Mouse (Mus musculus) forebrain, embryonic 10.5 days (tissue): ENCODE measurements around the gene 4430402I18Rik. TPM values are rescaled to one million over a fixed set of nuclear protein-coding genes. Genes with fewer than 3 reads are reported as not detected.

ENCODE experiments used
- DNase-seq: peaks from one replicate; pipeline ENCODE4 v3.0.0-alpha.2; 2017; ENCODE audit warnings: low spot score; ENCODE audit errors: extremely low spot score
- H3K27ac ChIP-seq: fragments of 300-500 bp; sonication (generic); 2 replicates; pipeline ENCODE4 v1.5.1; 2016; ENCODE audit warnings: mild to moderate bottlenecking
- H3K27me3 ChIP-seq: fragments of 300-500 bp; sonication (generic); 2 replicates; pipeline ENCODE4 v1.6.1; 2016; ENCODE audit warnings: mild to moderate bottlenecking; ENCODE audit not compliant: poor library complexity, severe bottlenecking
- H3K36me3 ChIP-seq: fragments of 300-500 bp; sonication (generic); replicated peaks from 2 replicates; pipeline ENCODE4 v1.6.1; 2016; ENCODE audit warnings: mild to moderate bottlenecking, moderate library complexity
- H3K4me1 ChIP-seq: fragments of 300-500 bp; sonication (generic); 2 replicates; pipeline ENCODE4 v1.6.1; 2016
- H3K4me3 ChIP-seq: fragments of 300-500 bp; sonication (generic); 2 replicates; pipeline ENCODE4 v1.5.1; 2016; ENCODE audit warnings: mild to moderate bottlenecking, moderate library complexity
- H3K9me3 ChIP-seq: fragments of 300-500 bp; sonication (generic); 2 replicates; pipeline ENCODE4 v1.6.1; 2016; ENCODE audit warnings: mild to moderate bottlenecking, moderate library complexity
- WGBS: fragments of 180-500 bp; shearing (Covaris S2); methylation state at CpG from one replicate; pipeline ENCODE4 v1.1.7; 2016; 5-methylcytosine and 5-hydroxymethylcytosine counted together
- polyA plus RNA-seq: library from polyadenylated mRNA; unstranded; fragments of >200 nt; fragmentation: Nextera tagmentation; extraction: Ambion mirVana; gene quantifications from 2 replicates; pipeline ENCODE4 v1.2.1, GENCODE M21; 2016

4430402I18Rik gene
- polyA plus RNA-seq, 1 experiment from 2014 or later, result 0.46 TPM

DNA sequence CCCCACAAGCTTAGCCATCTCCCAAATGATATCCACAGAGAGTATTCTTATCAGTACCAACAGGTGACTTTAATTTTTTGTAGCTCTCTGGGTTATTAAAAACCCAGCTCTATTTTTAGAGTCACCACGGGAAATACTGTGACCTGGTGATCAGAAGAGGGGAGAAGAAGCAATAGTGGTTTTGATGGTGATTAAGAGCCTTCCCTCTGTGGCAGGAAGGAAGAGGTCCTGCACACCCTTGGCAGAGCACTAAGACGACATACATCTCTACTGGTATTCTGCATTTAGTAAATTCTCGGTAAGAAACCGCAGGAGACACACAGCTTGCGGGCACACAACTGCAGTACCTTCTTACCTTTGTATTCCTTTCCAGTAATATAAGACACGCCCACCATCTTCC is 53.0 kb downstream of the 4430402I18Rik start:
- H3K27me3 ChIP-seq, result no peaks in the 10 kb centered on the region
- WGBS, result 89% methylated on average over 6 of the region's 6 CpGs
- H3K9me3 ChIP-seq, result no peaks in the 10 kb centered on the region
- H3K36me3 ChIP-seq, result no peaks in the 10 kb centered on the region
- no peak for DNase-seq
- no peak overlapping the region for H3K27ac ChIP-seq
- no peak overlapping the region for H3K4me3 ChIP-seq
- peaks cover 16% of the 10 kb centered on the region for H3K4me1 ChIP-seq

DNA sequence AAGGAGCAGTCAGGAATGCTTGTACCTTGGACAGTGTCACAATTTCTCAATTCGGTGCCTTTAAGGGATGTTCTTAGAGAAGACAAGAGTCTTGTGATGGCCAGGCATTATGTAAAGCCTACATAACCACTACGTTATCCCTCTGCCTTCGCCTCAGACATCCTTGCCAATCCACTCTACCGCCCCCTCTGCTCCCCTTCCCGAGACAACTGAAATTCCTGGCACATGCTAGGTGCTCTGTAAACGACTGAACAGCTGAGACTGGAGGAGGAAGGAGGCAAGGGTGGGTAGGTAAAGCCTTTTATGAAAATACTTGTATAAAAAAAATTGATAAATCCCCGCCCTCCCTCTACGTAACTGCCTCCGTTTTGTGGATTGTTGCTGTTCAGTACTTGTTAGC is 58.9 kb downstream of the 4430402I18Rik start:
- no peaks in the 10 kb centered on the region for H3K36me3 ChIP-seq
- H3K4me3 ChIP-seq, result no peak overlapping the region
- no peak overlapping the region for H3K27ac ChIP-seq
- 81% methylated on average over 9 of the region's 9 CpGs for WGBS
- DNase-seq, result no peak
- H3K9me3 ChIP-seq, result no peaks in the 10 kb centered on the region
- H3K27me3 ChIP-seq, result no peaks in the 10 kb centered on the region
- H3K4me1 ChIP-seq, result peaks cover 23% of the 10 kb centered on the region

DNA sequence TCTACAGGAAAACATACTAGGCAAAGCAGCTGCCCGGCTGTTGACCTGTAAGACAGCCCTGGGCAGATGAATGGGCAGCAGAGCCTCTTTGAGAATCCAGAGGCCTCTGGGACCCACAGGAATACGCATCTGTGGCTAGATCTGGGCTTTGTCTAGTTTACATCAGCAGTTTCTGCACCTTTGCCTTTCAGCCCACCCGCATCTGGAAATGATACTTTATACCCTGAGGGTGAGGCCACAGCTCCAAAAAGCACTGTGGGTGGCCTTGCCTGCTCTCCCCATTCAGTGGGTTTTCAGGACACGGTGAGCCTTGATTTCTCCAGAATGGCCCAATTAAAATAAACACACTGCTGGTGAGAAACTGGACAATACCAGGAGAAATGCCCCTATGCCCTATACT is 59.4 kb downstream of the 4430402I18Rik start:
- Histone ChIP-seq H3K9me3 (no peaks in the 10 kb centered on the region), H3K4me1 (peaks cover 23% of the 10 kb centered on the region), H3K36me3 (no peaks in the 10 kb centered on the region), H3K27me3 (no peaks in the 10 kb centered on the region), H3K27ac (no peak overlapping the region), H3K4me3 (no peak overlapping the region)
- DNase-seq, result peak; percentile 23
- WGBS, result 49% methylated on average over 4 of the region's 4 CpGs

DNA sequence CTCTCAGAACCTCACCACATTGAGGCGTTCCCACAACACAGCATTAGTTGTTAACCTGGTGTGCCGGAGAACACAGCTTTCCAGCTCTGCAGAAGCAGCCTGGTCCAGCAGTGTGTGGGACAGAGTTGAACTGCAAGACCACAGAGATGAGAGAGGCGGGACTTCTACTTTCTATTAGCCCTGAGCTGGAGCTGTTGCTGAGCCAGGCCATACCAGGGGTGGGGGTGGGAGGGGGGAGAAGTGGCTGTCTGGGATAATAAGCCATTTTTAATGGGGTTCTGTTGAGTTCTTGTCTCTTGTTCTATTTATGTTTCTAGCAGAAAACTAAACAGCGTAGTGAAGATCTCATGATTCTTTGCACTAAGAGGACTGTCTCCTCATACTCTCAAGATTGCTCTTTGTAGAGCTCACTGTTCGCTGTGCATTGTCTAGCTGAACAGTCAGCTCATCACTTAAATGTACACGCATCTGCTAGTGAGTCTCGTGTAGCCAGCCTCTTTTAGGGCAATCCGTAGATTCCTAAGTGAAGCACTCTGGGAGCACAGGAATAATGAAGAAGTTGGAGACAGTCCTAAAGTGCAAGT is 64.0 kb downstream of the 4430402I18Rik start:
- Histone ChIP-seq H3K36me3 (no peaks in the 10 kb centered on the region), H3K27ac (no peak overlapping the region), H3K4me3 (no peak overlapping the region), H3K9me3 (no peaks in the 10 kb centered on the region), H3K4me1 (peaks cover 20% of the 10 kb centered on the region), H3K27me3 (no peaks in the 10 kb centered on the region)
- WGBS, result 90% methylated on average over 8 of the region's 8 CpGs
- DNase-seq, result no peak

DNA sequence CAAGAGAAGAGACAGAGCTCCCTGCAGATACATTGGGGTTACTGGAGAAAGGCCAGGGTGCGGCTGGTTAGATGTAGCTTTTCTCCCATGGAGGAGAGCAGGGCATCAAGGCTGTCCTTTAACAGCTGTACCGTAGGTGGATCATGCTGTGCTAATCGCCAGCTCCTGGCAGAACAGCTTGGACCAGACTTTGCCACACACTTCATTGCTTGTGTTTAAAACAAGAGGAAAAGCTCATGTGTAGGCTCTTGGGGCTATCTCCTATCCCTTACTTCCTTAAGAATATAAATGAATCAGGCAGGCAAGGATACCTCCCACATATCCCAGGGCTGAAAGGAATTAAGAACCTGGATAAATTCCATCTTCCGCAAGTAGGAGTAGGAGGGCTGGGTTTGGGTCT is 64.8 kb downstream of the 4430402I18Rik start:
- peaks cover 12% of the 10 kb centered on the region; the same call in 1 of the 2 replicates for H3K4me1 ChIP-seq

DNA sequence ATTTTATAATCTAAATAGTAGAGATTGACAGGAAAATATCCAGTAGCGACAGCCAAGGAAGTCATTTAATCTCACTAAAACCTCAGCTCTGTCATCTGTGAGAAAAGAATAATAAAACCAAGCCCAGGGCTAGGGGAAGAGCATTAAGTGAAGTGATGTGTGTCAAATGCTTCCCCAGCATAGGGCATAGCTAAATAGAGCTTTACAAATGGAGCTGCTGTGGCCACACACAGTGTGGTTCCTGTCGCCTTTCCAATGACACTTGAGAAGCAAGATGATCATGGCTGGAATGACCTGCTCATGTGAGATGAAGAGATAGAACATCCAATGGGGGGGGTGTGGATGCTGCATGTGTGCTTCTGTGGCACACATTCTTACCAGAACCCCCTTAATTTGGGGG is 65.5 kb downstream of the 4430402I18Rik start:
- Histone ChIP-seq H3K4me1 (peaks cover 6% of the 10 kb centered on the region; the same call in 1 of the 2 replicates), H3K9me3 (no peaks in the 10 kb centered on the region), H3K36me3 (no peaks in the 10 kb centered on the region), H3K27ac (no peak overlapping the region), H3K27me3 (no peaks in the 10 kb centered on the region), H3K4me3 (no peak overlapping the region)
- 67% methylated on average over 2 of the region's 2 CpGs for WGBS
- DNase-seq, result no peak

More for the DNA sequence above, 64.8 kb downstream of the 4430402I18Rik start:
- no peaks in the 10 kb centered on the region for H3K9me3 ChIP-seq
- 92% methylated on average over 4 of the region's 4 CpGs for WGBS
- no peaks in the 10 kb centered on the region for H3K27me3 ChIP-seq
- H3K36me3 ChIP-seq, result no peaks in the 10 kb centered on the region
- no peak for DNase-seq
- no peak overlapping the region for H3K4me3 ChIP-seq
- H3K27ac ChIP-seq, result no peak overlapping the region

DNA sequence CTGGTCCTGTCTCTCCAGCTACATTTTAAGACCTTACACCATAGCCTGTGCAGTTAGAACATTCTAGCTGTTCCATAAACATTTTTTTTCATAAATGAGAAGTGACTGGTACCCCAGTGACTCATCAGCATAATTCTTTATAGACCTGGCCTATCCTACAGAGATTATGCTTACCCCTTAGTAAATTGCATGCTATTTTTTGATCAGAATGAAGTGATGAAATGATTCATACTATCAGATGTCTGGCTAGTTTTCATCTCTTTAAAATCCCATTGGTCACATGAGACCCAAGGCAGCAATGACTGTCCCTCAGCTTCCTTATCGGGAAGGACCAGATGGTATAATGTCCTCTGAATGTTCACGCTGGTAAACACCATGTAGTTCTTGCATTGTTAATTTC is 66.8 kb downstream of the 4430402I18Rik start:
- H3K9me3 ChIP-seq, result no peaks in the 10 kb centered on the region
- H3K4me1 ChIP-seq, result peaks cover 6% of the 10 kb centered on the region; the same call in 1 of the 2 replicates
- no peak overlapping the region for H3K27ac ChIP-seq
- no peak overlapping the region for H3K4me3 ChIP-seq
- DNase-seq, result no peak
- no peaks in the 10 kb centered on the region for H3K27me3 ChIP-seq
- over 99% methylated on average over 2 of the region's 2 CpGs for WGBS
- no peaks in the 10 kb centered on the region for H3K36me3 ChIP-seq

DNA sequence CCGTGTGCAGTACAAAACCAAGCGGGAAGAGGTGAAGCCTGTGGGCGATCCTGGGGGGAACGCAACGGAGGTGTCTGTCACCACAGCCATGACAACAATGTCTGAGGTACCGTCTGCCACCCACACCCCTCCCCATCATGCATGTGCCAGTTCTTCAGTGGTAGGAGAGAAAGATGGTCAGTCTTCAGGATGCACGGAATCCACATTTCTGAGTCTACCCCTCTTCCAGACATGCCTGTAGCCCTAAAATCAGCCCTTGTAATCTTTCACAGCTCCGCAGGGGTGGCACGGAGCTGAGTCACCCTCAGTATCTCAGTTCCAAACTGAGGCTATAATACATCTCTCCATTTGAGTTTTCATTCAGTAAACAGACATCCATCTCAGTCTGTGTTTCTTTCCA is 70.1 kb downstream of the 4430402I18Rik start:
- no peaks in the 10 kb centered on the region for H3K36me3 ChIP-seq
- no peaks in the 10 kb centered on the region for H3K9me3 ChIP-seq
- DNase-seq, result no peak
- WGBS, result 83% methylated on average over 9 of the region's 9 CpGs
- H3K4me3 ChIP-seq, result no peak overlapping the region
- no peak overlapping the region for H3K27ac ChIP-seq
- peaks cover 16% of the 10 kb centered on the region for H3K4me1 ChIP-seq
- H3K27me3 ChIP-seq, result no peaks in the 10 kb centered on the region

DNA sequence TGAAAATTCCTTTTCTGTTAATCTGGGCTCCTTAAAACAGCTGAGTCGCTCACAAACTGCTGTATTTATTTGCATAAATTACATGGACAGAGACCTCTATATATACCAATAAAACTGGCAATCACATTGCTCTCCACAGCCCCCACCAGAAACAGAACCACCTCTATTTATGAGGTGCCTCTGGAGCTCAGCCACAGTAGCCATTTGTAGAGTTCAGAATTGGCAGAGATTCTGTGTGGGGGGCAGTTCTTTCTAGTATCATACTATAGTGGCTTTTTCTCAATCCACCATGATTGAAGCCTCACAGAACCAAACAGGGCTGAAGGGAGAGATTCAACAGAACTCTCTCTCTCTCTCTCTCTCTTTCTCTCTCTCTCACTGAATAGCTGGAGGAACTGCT is 71.0 kb downstream of the 4430402I18Rik start:
- Histone ChIP-seq H3K4me1 (peaks cover 19% of the 10 kb centered on the region), H3K9me3 (no peaks in the 10 kb centered on the region), H3K27me3 (no peaks in the 10 kb centered on the region), H3K36me3 (no peaks in the 10 kb centered on the region), H3K4me3 (no peak overlapping the region), H3K27ac (no peak overlapping the region)
- DNase-seq, result no peak
- WGBS, result 81% methylated on average over 1 of the region's 1 CpGs

DNA sequence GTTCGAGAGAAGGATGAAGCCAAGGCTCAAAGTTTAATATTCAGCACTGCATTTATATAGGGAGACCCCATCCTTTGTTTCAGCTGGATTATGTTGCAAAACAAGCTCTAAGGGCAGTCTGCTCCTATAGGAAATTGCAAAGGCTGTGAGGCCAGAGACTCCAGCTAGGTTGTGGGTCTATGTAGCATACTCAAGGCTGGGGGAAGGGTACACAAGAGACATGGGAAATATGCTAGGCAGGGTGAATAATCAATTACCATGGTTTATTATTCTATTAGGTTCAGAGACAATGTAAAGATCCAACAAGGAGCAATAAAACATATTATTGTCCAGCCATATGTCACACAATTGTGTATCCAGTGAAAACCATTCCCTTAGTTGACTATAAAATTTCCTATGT is 75.7 kb downstream of the 4430402I18Rik start:
- DNase-seq, result no peak
- no peaks in the 10 kb centered on the region for H3K27me3 ChIP-seq
- peaks cover 19% of the 10 kb centered on the region for H3K4me1 ChIP-seq
- H3K36me3 ChIP-seq, result no peaks in the 10 kb centered on the region
- H3K27ac ChIP-seq, result no peak overlapping the region
- H3K4me3 ChIP-seq, result no peak overlapping the region
- no peaks in the 10 kb centered on the region for H3K9me3 ChIP-seq
- 89% methylated on average over 1 of the region's 1 CpGs for WGBS

DNA sequence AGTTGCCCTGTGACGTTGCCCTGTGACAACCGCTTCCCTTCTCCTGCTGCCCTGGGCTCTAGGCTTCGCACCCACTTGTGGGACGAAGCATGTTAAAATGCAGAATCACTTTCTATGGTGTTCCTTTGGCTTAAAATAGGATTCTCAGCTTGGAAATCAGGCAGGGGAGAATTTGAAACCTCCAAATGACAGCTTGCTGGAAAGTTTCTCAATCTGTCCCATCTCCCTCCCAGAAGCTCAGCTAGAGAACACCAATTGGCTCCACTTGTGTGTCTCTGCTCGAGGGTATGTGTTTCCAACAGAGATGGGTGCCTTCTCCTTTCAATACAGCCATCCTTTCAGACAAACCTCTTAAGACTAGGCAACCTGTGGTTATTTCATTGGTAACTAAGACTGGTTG is 76.4 kb downstream of the 4430402I18Rik start:
- no peaks in the 10 kb centered on the region for H3K27me3 ChIP-seq

DNA sequence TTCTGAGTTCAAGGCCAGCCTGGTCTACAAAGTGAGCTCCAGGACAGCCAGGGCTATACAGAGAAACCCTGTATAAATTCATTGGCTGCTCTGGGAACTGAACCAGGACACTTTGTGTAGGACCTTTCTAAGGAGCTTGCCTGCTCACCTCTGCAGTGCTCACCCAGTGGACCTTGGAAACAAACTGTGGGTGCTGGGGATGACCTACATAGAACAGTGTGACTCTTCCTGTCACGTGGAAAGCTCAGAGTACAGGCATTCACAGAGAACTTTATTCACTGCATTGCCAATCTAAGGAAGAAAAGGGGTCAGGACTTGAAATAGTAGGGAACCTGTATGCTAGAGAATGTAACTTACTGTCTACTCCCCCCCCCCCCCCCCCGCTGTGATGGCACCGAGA is 78.3 kb downstream of the 4430402I18Rik start:
- no peak overlapping the region for H3K4me3 ChIP-seq
- H3K27ac ChIP-seq, result no peak overlapping the region
- H3K27me3 ChIP-seq, result no peaks in the 10 kb centered on the region
- no peaks in the 10 kb centered on the region for H3K9me3 ChIP-seq
- no peaks in the 10 kb centered on the region for H3K36me3 ChIP-seq
- 69% methylated on average over 3 of the region's 3 CpGs for WGBS
- no peak for DNase-seq
- peaks cover 19% of the 10 kb centered on the region for H3K4me1 ChIP-seq

More for the DNA sequence above, 76.4 kb downstream of the 4430402I18Rik start:
- DNase-seq, result no peak
- peaks cover 19% of the 10 kb centered on the region for H3K4me1 ChIP-seq
- H3K9me3 ChIP-seq, result no peaks in the 10 kb centered on the region
- WGBS, result 76% methylated on average over 5 of the region's 5 CpGs
- H3K4me3 ChIP-seq, result no peak overlapping the region
- no peaks in the 10 kb centered on the region for H3K36me3 ChIP-seq
- no peak overlapping the region for H3K27ac ChIP-seq

DNA sequence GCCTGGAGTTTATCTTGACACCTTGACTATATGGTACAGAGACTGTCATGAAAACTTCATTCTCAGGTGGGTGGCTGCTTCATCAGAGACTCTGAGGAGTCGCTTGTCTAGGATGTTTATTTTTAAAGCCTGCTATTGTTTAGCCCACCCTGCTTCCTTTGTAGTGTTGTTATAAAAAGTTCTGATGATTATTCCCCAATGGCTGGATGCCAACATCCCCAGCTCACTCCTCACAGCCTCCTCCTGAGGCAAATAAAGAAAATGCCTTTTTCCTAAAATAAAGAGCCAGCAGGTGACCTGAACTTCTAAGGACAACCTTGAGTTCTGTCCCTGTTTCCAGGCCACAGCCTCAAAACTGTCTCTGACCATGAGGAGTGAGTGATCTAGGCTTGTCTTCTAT is 79.1 kb downstream of the 4430402I18Rik start:
- H3K4me3 ChIP-seq, result no peak overlapping the region
- no peak for DNase-seq
- no peaks in the 10 kb centered on the region for H3K27me3 ChIP-seq
- no peaks in the 10 kb centered on the region for H3K9me3 ChIP-seq
- H3K4me1 ChIP-seq, result peaks cover 19% of the 10 kb centered on the region
- H3K36me3 ChIP-seq, result no peaks in the 10 kb centered on the region
- WGBS, result 70% methylated on average over 1 of the region's 1 CpGs
- H3K27ac ChIP-seq, result no peak overlapping the region

DNA sequence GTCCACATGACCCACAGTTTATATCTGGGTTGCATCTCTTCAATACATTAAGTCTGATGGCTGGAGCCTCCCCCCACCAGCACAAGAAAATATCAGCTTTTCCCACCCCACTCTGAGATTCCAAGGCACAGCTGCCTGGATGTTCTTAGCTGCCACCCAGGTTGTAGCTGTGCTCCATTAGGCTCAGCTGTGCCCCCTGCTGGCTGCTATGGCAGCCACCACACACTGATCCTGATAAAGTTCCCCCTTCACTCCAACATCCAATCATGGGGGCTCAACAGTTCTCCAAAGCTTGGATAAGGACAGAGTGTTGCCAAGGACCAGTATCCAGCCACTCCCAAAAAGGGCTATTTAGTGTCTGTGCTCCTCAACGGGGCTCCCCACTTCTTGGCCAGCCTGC is 84.5 kb downstream of the 4430402I18Rik start:
- peak; percentile 28 for DNase-seq
- WGBS, result 67% methylated on average over 1 of the region's 1 CpGs

More for the DNA sequence above, 84.5 kb downstream of the 4430402I18Rik start:
- H3K4me1 ChIP-seq, result peaks cover 3% of the 10 kb centered on the region; the same call in 1 of the 2 replicates
- no peak overlapping the region for H3K27ac ChIP-seq
- no peak overlapping the region for H3K4me3 ChIP-seq
- no peaks in the 10 kb centered on the region for H3K9me3 ChIP-seq
- no peaks in the 10 kb centered on the region for H3K27me3 ChIP-seq
- no peaks in the 10 kb centered on the region for H3K36me3 ChIP-seq
